Mouse (Mus musculus) small intestine, adult 2 months (tissue): Measurements from ENCODE around the gene Ing4.

Experiments used
- CTCF ChIP-seq: fragments of 200-500 bp; IDR thresholded peaks from 2 replicates; pipeline ENCODE4 v1.5.1; 2012; ENCODE audit warnings: low read depth, mild to moderate bottlenecking, control low read depth, inconsistent platforms, low read length, moderate library complexity, mixed read lengths; ENCODE audit not compliant: insufficient replicate concordance, insufficient read length; ENCODE audit errors: extremely low read depth
- POLR2A ChIP-seq: fragments of 200-500 bp; IDR thresholded peaks from 2 replicates; pipeline ENCODE4 v1.6.1; 2012; ENCODE audit warnings: low read depth, mild to moderate bottlenecking, control low read depth, inconsistent platforms, low read length, moderate library complexity

- no peak for TF ChIP-seq POLR2A
- TF ChIP-seq CTCF: no peak
Observed at GRCm38 (mm10) chr6:124995246-124995645, 44.3 kb upstream of the Ing4 start.
